Mouse (Mus musculus): ENCODE results near the gene Mx1.

Mx1 gene

GRCm38 (mm10) chr16:97462481-97463181 lies at the start of gene Mx1:
Gene Mx1 (minus strand): TSS chr16:97462907.
- peak; percentile 11 for DNase-seq (ENCODE audit: low read depth, low spot score)

GRCm38 (mm10) chr16:97512347-97512751 lies 49.6 kb upstream of the Mx1 start:
- no peak for DNase-seq (ENCODE audit: low read depth, low spot score)

- no peak for DNase-seq (ENCODE audit: low read depth, low spot score)
Observed at GRCm38 (mm10) chr16:97511495-97511894, 48.8 kb upstream of the Mx1 start.

- DNase-seq (ENCODE audit: low read depth, low spot score), result no peak
Observed at GRCm38 (mm10) chr16:97510849-97511248, 48.1 kb upstream of the Mx1 start.

GRCm38 (mm10) chr16:97507783-97508182 lies 45.1 kb upstream of the Mx1 start:
- DNase-seq (ENCODE audit: low read depth, low spot score), result no peak

GRCm38 (mm10) chr16:97504793-97505192 lies 42.1 kb upstream of the Mx1 start:
- DNase-seq (ENCODE audit: low read depth, low spot score), result no peak

- DNase-seq (ENCODE audit: low read depth, low spot score), result no peak
Observed at GRCm38 (mm10) chr16:97503849-97504248, 41.1 kb upstream of the Mx1 start.

- no peak for DNase-seq (ENCODE audit: low read depth, low spot score)
Observed at GRCm38 (mm10) chr16:97500901-97501300, 38.2 kb upstream of the Mx1 start.

- DNase-seq (ENCODE audit: low read depth, low spot score), result no peak
Observed at GRCm38 (mm10) chr16:97499450-97499849, 36.7 kb upstream of the Mx1 start.

- no peak for DNase-seq (ENCODE audit: low read depth, low spot score)
Observed at GRCm38 (mm10) chr16:97498139-97498538, 35.4 kb upstream of the Mx1 start.

GRCm38 (mm10) chr16:97497682-97498081 lies 35.0 kb upstream of the Mx1 start:
- no peak for DNase-seq (ENCODE audit: low read depth, low spot score)

GRCm38 (mm10) chr16:97496026-97496425 lies 33.3 kb upstream of the Mx1 start:
- DNase-seq (ENCODE audit: low read depth, low spot score), result no peak

GRCm38 (mm10) chr16:97492369-97492768 lies 29.7 kb upstream of the Mx1 start:
- DNase-seq (ENCODE audit: low read depth, low spot score), result no peak

- DNase-seq (ENCODE audit: low read depth, low spot score), result no peak
Observed at GRCm38 (mm10) chr16:97478655-97479054, 15.9 kb upstream of the Mx1 start.

GRCm38 (mm10) chr16:97476524-97476923 lies 13.8 kb upstream of the Mx1 start:
- no peak for DNase-seq (ENCODE audit: low read depth, low spot score)

- DNase-seq (ENCODE audit: low read depth, low spot score), result no peak
Observed at GRCm38 (mm10) chr16:97475581-97475980, 12.9 kb upstream of the Mx1 start.

- DNase-seq (ENCODE audit: low read depth, low spot score), result no peak
Observed at GRCm38 (mm10) chr16:97474671-97475070, 12.0 kb upstream of the Mx1 start.

GRCm38 (mm10) chr16:97467993-97468791 lies 5.5 kb upstream of the Mx1 start:
- DNase-seq (ENCODE audit: low read depth, low spot score), result no peak

- DNase-seq (ENCODE audit: low read depth, low spot score), result no peak
Observed at GRCm38 (mm10) chr16:97467472-97467871, 4.8 kb upstream of the Mx1 start.

- DNase-seq (ENCODE audit: low read depth, low spot score), result no peak
Observed at GRCm38 (mm10) chr16:97466182-97466957, 3.7 kb upstream of the Mx1 start.

GRCm38 (mm10) chr16:97461271-97461670 lies 1.4 kb downstream of the Mx1 start:
- no peak for DNase-seq (ENCODE audit: low read depth, low spot score)

- no peak for DNase-seq (ENCODE audit: low read depth, low spot score)
Observed at GRCm38 (mm10) chr16:97459831-97460230, 2.9 kb downstream of the Mx1 start.
